Mouse (Mus musculus) liver, embryonic 13.5 days (tissue): ENCODE measurements around the gene Pnmal2. TPM values are rescaled to one million over a fixed set of nuclear protein-coding genes. Genes with fewer than 3 reads are reported as not detected.

Experiments
- ATAC-seq: fragments of 200-750 bp; cut with Nextera tagmentation; 2 replicates; pipeline ENCODE4 v1.8.0; 2017; ENCODE audit warnings: low read depth, mild to moderate bottlenecking, moderate number of reproducible peaks, moderate library complexity
- DNase-seq: peaks from one replicate; pipeline ENCODE4 v3.0.0; 2022
- H3K27ac ChIP-seq: fragments of 300-500 bp; sonication (generic); 2 replicates; pipeline ENCODE4 v1.5.1; 2015; ENCODE audit warnings: moderate library complexity, mild to moderate bottlenecking, inconsistent platforms
- H3K27me3 ChIP-seq: fragments of 300-500 bp; sonication (generic); 2 replicates; pipeline ENCODE4 v1.6.1; 2015; ENCODE audit warnings: mild to moderate bottlenecking, inconsistent platforms
- H3K36me3 ChIP-seq: fragments of 300-500 bp; sonication (generic); 2 replicates; pipeline ENCODE4 v1.6.1; 2015; ENCODE audit warnings: mild to moderate bottlenecking, inconsistent platforms
- H3K4me1 ChIP-seq: fragments of 300-500 bp; sonication (generic); replicated peaks from 2 replicates; pipeline ENCODE4 v1.6.1; 2015; ENCODE audit warnings: inconsistent platforms
- H3K4me2 ChIP-seq: fragments of 300-500 bp; sonication (generic); 2 replicates; pipeline ENCODE4 v1.6.1; 2015; ENCODE audit warnings: inconsistent platforms, mild to moderate bottlenecking, moderate library complexity
- H3K4me3 ChIP-seq: fragments of 300-500 bp; sonication (generic); replicated peaks from 2 replicates; pipeline ENCODE4 v1.5.1; 2015; ENCODE audit warnings: mild to moderate bottlenecking, inconsistent platforms
- H3K9ac ChIP-seq: fragments of 300-500 bp; sonication (generic); 2 replicates; pipeline ENCODE4 v1.6.1; 2015; ENCODE audit warnings: mild to moderate bottlenecking, inconsistent platforms
- H3K9me3 ChIP-seq: fragments of 300-500 bp; sonication (generic); replicated peaks from 2 replicates; pipeline ENCODE4 v1.6.1; 2016; ENCODE audit warnings: inconsistent platforms
- WGBS: fragments of 180-500 bp; shearing (Covaris S2); methylation state at CpG from one replicate; pipeline ENCODE4 v1.1.7; 2015; ENCODE audit not compliant: insufficient replicate concordance; 5-methylcytosine and 5-hydroxymethylcytosine counted together
- polyA plus RNA-seq: library from polyadenylated mRNA; unstranded; fragments of >200 nt; fragmentation: Nextera tagmentation; extraction: Ambion mirVana; gene quantifications from 2 replicates; pipeline ENCODE4 v1.2.1, GENCODE M21; 2015

Pnmal2 gene
- polyA plus RNA-seq, 1 experiment from 2014 or later = 0.61 TPM

DNA sequence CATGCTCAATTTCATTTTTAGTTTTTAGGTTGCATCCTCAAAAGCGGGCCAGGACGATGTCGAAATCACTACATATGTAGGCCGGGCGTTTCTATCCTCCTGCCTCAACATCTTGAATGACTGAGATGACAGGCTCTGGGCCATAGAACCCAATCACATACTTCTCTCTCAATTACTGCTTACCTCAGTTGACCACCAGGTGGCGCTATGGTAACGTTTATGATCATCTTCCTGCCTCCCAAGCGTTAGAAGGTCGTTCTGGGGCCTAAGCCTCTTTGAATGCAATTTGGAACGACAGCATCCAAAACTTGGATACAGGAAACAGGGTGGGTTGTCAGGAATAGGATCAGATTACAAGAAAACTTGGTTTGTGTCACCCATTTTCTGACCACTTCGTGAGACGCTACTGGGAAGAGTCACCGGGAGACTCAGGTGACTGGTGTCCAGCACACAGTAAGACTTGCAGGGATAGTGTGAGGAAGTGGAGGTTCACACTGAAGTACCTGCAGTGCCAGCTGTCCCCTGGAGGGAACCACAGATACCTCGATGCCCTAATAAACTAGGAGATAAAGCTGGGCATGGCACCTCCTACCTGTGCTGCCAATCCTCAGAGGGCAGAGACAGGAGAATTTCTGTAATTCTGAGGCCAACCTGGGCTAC lies 12.4 kb upstream of the Pnmal2 start:
- Histone ChIP-seq H3K4me1 (0 out of 2 replicates have a peak, but pooled peaks cover 2% of the 10 kb centered on the region), H3K27me3 (peaks cover 5% of the 10 kb centered on the region; the same call in 1 of the 2 replicates), H3K4me3 (no peak overlapping the region), H3K36me3 (no peaks in the 10 kb centered on the region), H3K27ac (no peak overlapping the region), H3K9ac (no peak overlapping the region), H3K4me2 (no peak overlapping the region), H3K9me3 (no peaks in the 10 kb centered on the region)
- ATAC-seq (peak; percentile 42), DNase-seq (peak; percentile 54)
- WGBS = 19% methylated on average over 14 of the region's 14 CpGs

DNA sequence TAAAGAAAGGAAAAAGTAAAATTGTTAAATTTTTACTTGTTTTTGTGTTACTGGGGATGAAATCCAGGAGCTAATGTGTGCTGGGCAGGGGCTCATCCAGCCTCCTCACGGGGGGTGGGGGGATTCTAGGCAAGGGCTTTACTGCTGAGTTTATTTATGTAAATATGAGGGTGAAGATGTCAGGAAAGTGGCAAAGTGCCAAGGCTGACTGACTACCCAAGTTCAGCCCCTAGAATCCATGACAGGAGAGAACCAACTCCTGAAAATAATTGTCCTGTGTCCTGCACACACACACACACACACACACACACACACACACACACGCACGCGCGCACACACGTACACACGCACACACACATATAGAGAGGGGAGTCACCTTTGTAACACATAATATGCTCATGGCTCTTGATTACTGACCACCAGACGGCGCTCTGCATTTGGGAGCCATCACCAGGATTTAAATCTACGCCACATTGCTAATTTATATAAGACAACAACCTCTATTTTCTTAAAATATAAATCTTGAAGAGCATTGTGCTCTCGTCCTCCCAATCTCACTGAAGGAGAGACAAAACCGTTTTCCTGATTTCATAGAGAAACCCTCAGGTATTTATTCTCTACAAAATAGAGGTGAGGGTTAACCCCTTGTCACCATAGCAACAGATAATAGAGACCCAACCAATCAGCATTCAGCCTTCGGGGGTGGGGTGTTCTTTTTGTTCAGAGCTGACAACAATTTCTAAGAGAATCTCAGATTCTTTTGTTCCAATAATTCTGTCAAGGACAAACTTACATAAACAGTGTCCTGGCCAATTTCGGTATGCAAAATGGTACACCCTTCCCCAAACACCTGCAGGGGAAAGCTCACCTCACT lies 11.5 kb upstream of the Pnmal2 start:
- no peak overlapping the region for H3K9ac ChIP-seq
- WGBS = 34% methylated on average over 14 of the region's 14 CpGs
- DNase-seq = no peak
- no peak overlapping the region for H3K4me2 ChIP-seq
- no peak overlapping the region for H3K4me3 ChIP-seq
- H3K27ac ChIP-seq = no peak overlapping the region
- ATAC-seq = no peak
- no peaks in the 10 kb centered on the region for H3K36me3 ChIP-seq
- peaks cover 5% of the 10 kb centered on the region; the same call in 1 of the 2 replicates for H3K27me3 ChIP-seq
- H3K9me3 ChIP-seq = no peaks in the 10 kb centered on the region
- 0 out of 2 replicates have a peak, but pooled peaks cover 2% of the 10 kb centered on the region for H3K4me1 ChIP-seq

DNA sequence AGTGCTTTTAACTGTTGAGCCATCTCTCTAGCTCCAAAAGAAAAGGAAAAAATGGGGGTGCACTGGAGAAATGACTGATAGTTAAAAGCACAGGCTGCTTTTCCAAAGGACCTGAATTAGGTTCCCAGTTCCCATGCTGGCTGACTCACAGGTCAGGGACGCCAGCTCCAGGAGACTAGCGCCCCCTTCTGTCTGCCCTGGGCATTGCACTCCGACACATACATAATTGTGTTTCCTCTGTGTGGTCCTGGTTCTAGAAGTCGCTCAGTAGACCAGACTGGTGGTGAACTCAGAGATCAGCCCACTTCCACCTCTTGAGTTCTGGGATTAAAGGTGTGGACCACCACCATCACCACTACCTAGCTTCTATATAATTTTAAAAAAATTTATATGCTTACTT lies 7.2 kb upstream of the Pnmal2 start:
- Histone ChIP-seq H3K4me2 (no peak overlapping the region), H3K4me1 (0 out of 2 replicates have a peak, but pooled peaks cover 2% of the 10 kb centered on the region), H3K9me3 (no peaks in the 10 kb centered on the region), H3K36me3 (no peaks in the 10 kb centered on the region), H3K9ac (no peak overlapping the region), H3K27ac (no peak overlapping the region), H3K27me3 (peaks cover 24% of the 10 kb centered on the region), H3K4me3 (no peak overlapping the region)
- ATAC-seq = no peak
- WGBS = 39% methylated on average over 4 of the region's 4 CpGs
- DNase-seq = no peak

DNA sequence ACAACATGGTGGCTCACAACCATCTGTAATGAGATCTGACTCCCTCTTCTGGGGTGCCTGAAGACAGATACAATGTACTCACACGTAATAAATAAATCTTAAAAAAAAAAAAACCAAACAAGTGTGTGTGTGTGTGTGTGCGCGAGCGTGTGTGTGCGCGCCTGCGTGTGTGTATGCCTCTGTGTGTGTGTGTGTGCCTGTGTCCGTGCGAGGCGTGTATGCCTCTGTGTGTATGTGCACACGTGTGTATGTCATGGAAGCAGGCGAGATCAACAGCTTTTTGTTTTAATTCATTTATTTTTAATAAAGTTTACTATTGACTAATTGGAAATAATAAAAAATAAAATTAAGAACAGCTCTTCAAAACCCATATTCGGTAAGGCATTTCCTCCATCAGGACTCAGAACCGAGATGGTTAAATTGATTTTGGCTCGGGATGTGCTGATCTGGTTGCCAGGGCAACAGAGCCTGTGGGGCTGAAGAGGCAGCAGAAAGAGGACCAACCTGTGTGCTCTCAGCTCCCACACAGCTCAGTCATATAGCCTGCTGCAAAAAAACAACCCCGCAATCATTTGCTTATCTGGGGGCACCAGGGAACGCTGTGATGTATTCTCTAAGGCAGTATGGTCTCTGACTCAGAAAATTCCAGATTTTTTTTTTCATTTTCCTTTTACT lies 6.2 kb upstream of the Pnmal2 start:
- Histone ChIP-seq H3K4me3 (no peak overlapping the region), H3K4me1 (no peaks in the 10 kb centered on the region), H3K27me3 (peaks cover 33% of the 10 kb centered on the region), H3K36me3 (no peaks in the 10 kb centered on the region), H3K9me3 (no peaks in the 10 kb centered on the region), H3K4me2 (no peak overlapping the region), H3K27ac (no peak overlapping the region), H3K9ac (no peak overlapping the region)
- DNase-seq (no peak), ATAC-seq (no peak)
- WGBS = 58% methylated on average over 17 of the region's 17 CpGs

DNA sequence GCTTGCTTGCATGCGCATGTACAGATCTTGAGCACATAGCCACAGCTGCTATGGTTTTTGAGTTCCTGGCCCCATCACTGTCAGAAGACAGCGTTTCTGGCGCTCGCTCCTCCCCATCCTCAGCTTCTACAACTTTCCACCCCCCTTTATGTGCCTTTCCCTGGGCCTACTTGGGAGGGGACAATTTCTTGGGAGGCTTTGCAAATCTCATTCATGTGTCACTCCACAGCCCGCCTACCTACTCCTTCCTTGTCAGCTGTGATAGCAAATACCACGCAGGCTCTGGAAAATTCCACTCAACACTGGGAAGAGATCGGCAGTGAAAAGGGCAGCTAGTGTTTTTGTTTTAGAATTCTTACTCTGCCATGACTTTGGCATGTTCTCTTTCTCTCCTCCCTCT lies 4.2 kb upstream of the Pnmal2 start:
- DNase-seq = no peak
- Histone ChIP-seq H3K4me2 (no peak overlapping the region), H3K27me3 (peaks cover 49% of the 10 kb centered on the region), H3K4me3 (no peak overlapping the region), H3K9ac (no peak overlapping the region), H3K4me1 (0 out of 2 replicates have a peak, but pooled peaks cover 6% of the 10 kb centered on the region), H3K9me3 (no peaks in the 10 kb centered on the region), H3K27ac (no peak overlapping the region), H3K36me3 (no peaks in the 10 kb centered on the region)
- no peak for ATAC-seq
- 53% methylated on average over 7 of the region's 7 CpGs for WGBS

GRCm38 (mm10) chr7:16942861-16943260 lies 1.6 kb upstream of the Pnmal2 start:
- no peaks in the 10 kb centered on the region for H3K9me3 ChIP-seq
- no peak overlapping the region for H3K9ac ChIP-seq
- H3K4me3 ChIP-seq = no peak overlapping the region
- no peak overlapping the region for H3K27ac ChIP-seq
- WGBS = 45% methylated on average over 4 of the region's 4 CpGs
- ATAC-seq (no peak), DNase-seq (no peak)
- peaks cover 74% of the 10 kb centered on the region for H3K27me3 ChIP-seq
- H3K4me2 ChIP-seq = no peak overlapping the region
- no peaks in the 10 kb centered on the region for H3K36me3 ChIP-seq
- H3K4me1 ChIP-seq = peaks cover 17% of the 10 kb centered on the region; the same call in 1 of the 2 replicates

GRCm38 (mm10) chr7:16944808-16945315 lies 380 bp downstream of the Pnmal2 start:
- H3K9ac ChIP-seq = peak overlapping the region; percentile 48; the same call in 1 of the 2 replicates
- ATAC-seq (no peak), DNase-seq (no peak)
- peak overlapping the region; percentile 65 for H3K4me2 ChIP-seq
- WGBS = 3% methylated on average over 22 of the region's 22 CpGs
- H3K27me3 ChIP-seq = peaks cover 92% of the 10 kb centered on the region
- H3K4me3 ChIP-seq = peak overlapping the region; percentile 54
- H3K9me3 ChIP-seq = no peaks in the 10 kb centered on the region
- H3K4me1 ChIP-seq = peaks cover 21% of the 10 kb centered on the region
- no peaks in the 10 kb centered on the region for H3K36me3 ChIP-seq
- H3K27ac ChIP-seq = no peak overlapping the region

DNA sequence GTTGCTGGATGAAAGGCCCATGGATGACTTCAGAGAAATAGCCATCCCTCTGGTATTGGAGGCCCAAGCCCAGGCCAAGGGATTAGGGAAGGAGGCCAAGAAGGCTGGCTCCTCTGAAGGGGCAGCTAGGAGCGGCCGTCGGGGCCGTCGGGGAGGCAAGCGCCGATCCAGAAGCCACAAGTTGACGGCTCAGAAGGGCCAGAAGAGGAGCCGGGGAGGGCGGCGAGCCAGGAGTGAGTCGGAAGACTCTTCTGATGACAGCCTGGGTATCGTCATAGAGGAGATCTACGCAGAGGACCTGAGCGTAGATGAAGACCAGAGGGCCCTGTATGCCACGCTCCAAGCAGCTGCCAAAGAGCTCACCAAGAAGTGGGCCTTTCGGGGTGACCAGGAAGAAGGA lies 937 bp downstream of the Pnmal2 start:
- Histone ChIP-seq H3K4me1 (peaks cover 25% of the 10 kb centered on the region), H3K27me3 (peaks cover 91% of the 10 kb centered on the region), H3K27ac (no peak overlapping the region), H3K4me3 (0 out of 2 replicates have a peak overlapping the region, but pooled peaks have one; percentile 54), H3K9me3 (no peaks in the 10 kb centered on the region), H3K9ac (no peak overlapping the region), H3K36me3 (no peaks in the 10 kb centered on the region), H3K4me2 (no peak overlapping the region)
- 9% methylated on average over 17 of the region's 17 CpGs for WGBS
- ATAC-seq = no peak
- DNase-seq = no peak

GRCm38 (mm10) chr7:16946441-16947348 lies 2.2 kb downstream of the Pnmal2 start:
- Histone ChIP-seq H3K36me3 (no peaks in the 10 kb centered on the region), H3K9me3 (no peaks in the 10 kb centered on the region), H3K27ac (no peak overlapping the region), H3K27me3 (peaks cover 87% of the 10 kb centered on the region), H3K9ac (no peak overlapping the region), H3K4me3 (peak overlapping the region; percentile 15; the same call in 1 of the 2 replicates), H3K4me1 (peaks cover 29% of the 10 kb centered on the region), H3K4me2 (peak overlapping the region; percentile 36)
- 3% methylated on average over 53 of the region's 53 CpGs for WGBS
- ATAC-seq = no peak
- DNase-seq = no peak

- H3K27me3 ChIP-seq = peaks cover 80% of the 10 kb centered on the region
- 17% methylated on average over 21 of the region's 22 CpGs for WGBS
- H3K9ac ChIP-seq = no peak overlapping the region
These were observed 2.9 kb downstream of the Pnmal2 start for GRCm38 (mm10) chr7:16947349-16947895.

More at GRCm38 (mm10) chr7:16947349-16947895, 2.9 kb downstream of the Pnmal2 start:
- no peak overlapping the region for H3K27ac ChIP-seq
- no peaks in the 10 kb centered on the region for H3K36me3 ChIP-seq
- no peaks in the 10 kb centered on the region for H3K9me3 ChIP-seq
- no peak overlapping the region for H3K4me2 ChIP-seq
- no peak for ATAC-seq
- H3K4me3 ChIP-seq = 0 out of 2 replicates have a peak overlapping the region, but pooled peaks have one; percentile 2
- no peak for DNase-seq
- H3K4me1 ChIP-seq = peaks cover 29% of the 10 kb centered on the region
